Mouse (Mus musculus) lung, adult 18-20 months (tissue): Measurements from ENCODE around the gene Olfr380.

ENCODE experiments used
- DNase-seq, 2 experiments: peaks; one replicate each; pipeline ENCODE4 v3.0.0; 2022; ENCODE audit warnings: mixed read lengths in 2 of 2

Gene Olfr380

DNA sequence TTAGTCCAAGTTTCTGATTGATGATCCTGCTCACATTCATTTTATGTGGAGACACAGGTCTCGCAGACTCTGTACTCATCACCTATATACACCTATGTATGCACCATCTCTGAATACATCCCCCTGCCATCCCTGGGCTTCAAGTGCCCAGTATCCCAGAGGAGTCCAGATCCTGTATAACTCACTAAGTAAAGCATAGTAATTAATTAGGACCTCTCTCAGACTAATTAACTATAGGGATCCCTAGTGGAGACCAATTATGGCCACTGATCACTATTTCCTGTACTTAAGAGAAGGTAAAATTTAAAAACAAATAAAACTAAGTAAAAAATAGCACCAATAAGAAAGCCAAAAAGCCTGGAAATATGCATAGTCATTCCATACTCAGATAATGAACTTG, at the start of gene Olfr380:
TSS of gene Olfr380 (minus strand) at position 101 of the 400 bp plus-strand sequence.
- no peak for DNase-seq

DNA sequence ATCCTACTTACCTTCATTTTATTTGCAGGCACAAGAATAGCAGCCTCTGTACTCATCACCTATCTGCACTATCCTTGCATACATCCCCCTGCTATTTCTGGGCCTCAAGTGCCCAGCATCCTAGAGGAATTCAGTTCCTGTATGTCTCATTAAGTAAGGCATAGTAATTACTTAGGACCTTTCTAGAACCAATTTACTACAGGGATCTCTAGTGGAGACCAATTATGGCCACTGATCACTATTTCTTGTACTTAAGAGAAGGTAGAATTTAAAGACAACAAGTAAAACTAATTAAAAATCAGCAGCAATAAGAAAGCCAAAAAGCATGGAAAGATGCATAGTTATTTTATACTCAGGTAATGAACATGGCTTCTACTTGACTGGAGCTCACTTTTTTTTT, 34.2 kb upstream of the Olfr380 start, which contains the start of gene Olfr381:
TSS of gene Olfr381 (minus strand) at position 101 of the 400 bp plus-strand sequence.
- no peak for DNase-seq

DNA sequence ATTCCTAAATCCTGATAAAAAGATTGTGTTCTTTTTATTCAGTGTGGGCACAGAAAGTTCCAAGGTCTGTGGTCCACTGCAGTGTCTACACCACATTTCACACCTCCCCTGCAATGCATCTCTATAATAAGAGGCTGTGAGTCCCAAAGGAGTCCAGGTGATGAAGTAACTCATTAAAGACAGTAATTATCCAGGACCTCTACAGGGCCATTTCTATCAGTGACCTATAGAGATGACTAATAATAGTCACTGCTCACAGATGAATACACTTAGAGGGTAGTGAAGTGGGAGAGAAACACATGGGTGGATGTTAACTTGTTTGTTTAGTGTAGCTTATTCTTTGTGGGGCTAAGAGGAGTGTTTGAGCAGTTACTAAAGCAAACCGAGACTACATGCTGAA, 28.9 kb downstream of the Olfr380 start, which contains the start of gene Olfr378:
TSS of gene Olfr378 (minus strand) at position 101 of the 400 bp plus-strand sequence.
- no peak for DNase-seq
